Mouse (Mus musculus) liver, embryonic 14.5 days (tissue): ENCODE measurements around the gene Mrgprf.

Experiments used
- CTCF ChIP-seq: IDR thresholded peaks from 2 replicates; pipeline ENCODE4 v1.5.1; 2016; ENCODE audit warnings: antibody characterized with exemption, low read depth, control low read depth
- EP300 ChIP-seq: IDR thresholded peaks from 2 replicates; pipeline ENCODE4 v1.6.1; 2016; ENCODE audit warnings: antibody characterized with exemption, low read depth

DNA sequence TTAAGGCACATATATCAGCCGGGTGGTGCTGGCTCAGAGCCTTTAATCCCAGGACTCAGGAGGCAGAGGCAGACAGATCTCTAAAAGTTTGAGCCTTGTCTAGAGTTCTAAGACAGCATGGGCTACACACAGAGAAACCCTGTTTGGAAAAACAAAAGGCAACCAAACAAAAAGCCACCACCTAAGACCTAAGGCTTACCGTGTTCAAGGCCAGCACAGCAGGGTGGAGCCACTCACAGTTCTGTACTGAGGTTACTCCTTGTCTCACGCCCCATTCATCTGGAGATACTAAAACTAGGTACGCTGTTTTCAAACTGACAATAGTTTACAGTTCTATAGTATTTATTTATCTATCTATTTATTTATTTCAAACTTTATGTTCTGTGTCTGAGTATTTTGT, 15.2 kb upstream of the Mrgprf start:
- TF ChIP-seq CTCF: no peak
- no peak for TF ChIP-seq EP300
